Mouse (Mus musculus): ENCODE measurements around the gene Atxn7. TPM values are rescaled to one million over a fixed set of nuclear protein-coding genes. Genes with fewer than 3 reads are reported as not detected.
"Not testable (repeated sequence)": the region's sequence is repeated elsewhere in the genome, so short reads cannot be mapped to it uniquely, and the experiment has no call there.

Gene Atxn7
- total RNA-seq (2021), result 10 to 100 TPM; 16.0 to 17.3 TPM

GRCm38 (mm10) chr14:13961401-13962112, at the start of gene Atxn7, which contains the start of gene Thoc7:
TSS of gene Atxn7 (plus strand) at chr14:13961440.
TSS of gene Thoc7 (minus strand) at chr14:13961852.
- intact Hi-C loops (cut with DNase I), result loop anchor here (2.0 to 5.0 kb wide), 2 partner anchors 51 to 136 kb away; no protein-coding TSS in a partner anchor
- peak; percentile 60 to 66 for DNase-seq

- DNase-seq, result no peak
- intact Hi-C loops (cut with DNase I), result loop anchor here (5.0 kb wide), 1 partner anchor 1337 kb away; no protein-coding TSS in a partner anchor
Measured at GRCm38 (mm10) chr14:13914387-13915082, 46.7 kb upstream of the Atxn7 start, which contains the start of gene Gm281. TSS of gene Gm281 (minus strand) at chr14:13914478.

GRCm38 (mm10) chr14:13915207-13915606, 46.0 kb upstream of the Atxn7 start:
- intact Hi-C loops (cut with DNase I), result loop anchor here (5.0 kb wide), 1 partner anchor 1338 kb away; no protein-coding TSS in a partner anchor
- no peak for DNase-seq

- DNase-seq, result no peak
- intact Hi-C loops (cut with DNase I), result loop anchor here (2.0 to 5.0 kb wide), 2 partner anchors 560 to 1340 kb away; no protein-coding TSS in a partner anchor
Measured at GRCm38 (mm10) chr14:13917208-13917607, 44.0 kb upstream of the Atxn7 start.

DNA sequence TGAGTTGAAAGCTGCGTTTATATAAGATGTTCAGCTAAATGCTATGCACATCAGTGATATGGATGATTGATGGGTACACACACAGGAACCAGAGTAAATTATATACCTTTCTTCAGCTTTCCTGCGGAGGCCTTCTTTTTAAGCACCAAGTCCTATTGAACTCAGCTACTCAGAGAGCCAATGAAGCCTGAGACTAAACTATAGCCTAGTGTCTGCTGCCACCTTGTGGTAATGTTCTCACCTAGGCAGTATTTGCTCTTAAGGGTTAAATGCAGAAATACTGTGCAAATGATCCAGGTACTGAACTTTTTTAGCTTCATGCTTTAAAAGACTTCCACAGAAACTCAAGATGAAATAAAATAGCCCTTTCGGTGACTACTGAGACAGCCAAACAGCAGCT, 43.6 kb upstream of the Atxn7 start:
- peak; percentile 62 to 77 for DNase-seq
- intact Hi-C loops (cut with DNase I), result loop anchor here (2.0 to 5.0 kb wide), 2 partner anchors 561 to 1340 kb away; no protein-coding TSS in a partner anchor

- intact Hi-C loops (cut with DNase I), result no loop called here
- no peak for DNase-seq
Measured at GRCm38 (mm10) chr14:13933290-13934051, 27.8 kb upstream of the Atxn7 start.

- no peak for DNase-seq
- intact Hi-C loops (cut with DNase I), result no loop called here
Measured at GRCm38 (mm10) chr14:13934052-13934371, 27.2 kb upstream of the Atxn7 start.

GRCm38 (mm10) chr14:13944686-13945085, 16.6 kb upstream of the Atxn7 start:
- DNase-seq, result no peak
- intact Hi-C loops (cut with DNase I), result no loop called here

DNA sequence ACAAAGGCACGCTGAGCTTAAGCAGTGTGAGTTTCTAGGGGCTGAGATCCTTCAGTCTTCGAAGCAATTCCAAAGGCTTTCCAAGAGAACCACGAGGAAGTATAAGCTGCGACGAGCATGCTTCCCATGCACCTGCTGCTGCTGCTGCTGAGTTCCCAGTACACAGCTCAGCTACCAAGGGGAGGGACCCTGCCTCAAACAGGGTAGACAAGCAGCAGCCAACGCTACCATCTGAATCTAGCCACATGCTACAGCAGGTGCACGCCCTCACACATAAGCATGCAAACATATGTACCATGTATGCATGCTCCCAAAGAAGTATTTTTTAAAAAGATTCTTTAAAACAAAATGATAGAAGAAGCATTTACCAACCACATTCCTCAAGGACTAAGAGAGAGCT, 12.9 kb upstream of the Atxn7 start:
- intact Hi-C loops (cut with DNase I), result no loop called here
- no peak for DNase-seq

DNA sequence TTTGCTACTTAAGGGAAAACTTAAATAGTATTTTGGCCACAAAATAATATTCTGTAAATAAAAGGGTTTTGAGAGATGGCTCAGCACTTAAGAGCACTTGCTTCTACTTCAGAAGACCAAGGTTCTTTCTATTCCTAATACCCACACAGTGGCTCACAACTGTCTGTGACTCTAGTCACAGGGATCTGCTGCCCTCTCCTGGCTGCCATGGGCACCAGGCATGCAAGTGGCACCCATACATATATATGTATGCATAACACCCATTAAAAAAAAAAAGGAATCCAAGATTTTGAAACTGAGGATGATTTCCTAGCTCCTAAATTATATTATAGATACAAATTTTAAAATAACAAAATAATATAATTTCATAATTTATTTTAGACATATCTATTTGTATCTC, 10.8 kb upstream of the Atxn7 start:
- DNase-seq, result peak; percentile 21 to 26
- intact Hi-C loops (cut with DNase I), result no loop called here

- DNase-seq; intact Hi-C loops (cut with DNase I): not testable (repeated sequence)
Measured at GRCm38 (mm10) chr14:13952151-13952550, 9.1 kb upstream of the Atxn7 start.

DNA sequence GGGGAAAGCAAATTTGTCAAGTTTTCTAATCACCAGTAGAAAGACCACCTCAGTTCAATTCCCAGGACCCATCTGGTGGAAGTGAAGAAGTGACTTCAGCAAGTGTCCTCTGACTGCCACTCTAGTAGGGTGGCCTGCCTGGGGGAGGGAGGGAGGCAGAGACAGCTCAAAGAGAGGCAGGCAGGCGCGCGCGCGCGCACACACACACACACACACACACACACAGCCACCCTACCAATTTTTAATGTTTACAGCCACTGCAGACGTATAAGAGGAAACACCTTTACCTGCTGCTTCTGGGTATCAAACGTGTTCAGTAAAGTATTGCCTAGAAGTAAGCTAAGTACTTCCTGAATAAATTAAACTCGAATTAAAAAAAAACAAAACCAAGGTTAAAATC, 1.2 kb upstream of the Atxn7 start:
- intact Hi-C loops (cut with DNase I), result loop anchor here (2.0 to 5.0 kb wide), 2 partner anchors 53 to 137 kb away; no protein-coding TSS in a partner anchor

GRCm38 (mm10) chr14:13960482-13961325, 536 bp upstream of the Atxn7 start:
- DNase-seq, result peak; percentile 74 to 76
- intact Hi-C loops (cut with DNase I), result loop anchor here (2.0 to 5.0 kb wide), 2 partner anchors 52 to 137 kb away; no protein-coding TSS in a partner anchor

More for the DNA sequence above, 1.2 kb upstream of the Atxn7 start:
- DNase-seq, result peak; percentile 29 to 38

GRCm38 (mm10) chr14:13962476-13962875, 1.2 kb downstream of the Atxn7 start:
- intact Hi-C loops (cut with DNase I), result loop anchor here (5.0 kb wide), 1 partner anchor 135 kb away; no protein-coding TSS in a partner anchor

GRCm38 (mm10) chr14:13963527-13963926, 2.3 kb downstream of the Atxn7 start:
- intact Hi-C loops (cut with DNase I), result loop anchor here (5.0 kb wide), 1 partner anchor 134 kb away; no protein-coding TSS in a partner anchor
- DNase-seq, result no peak

More at GRCm38 (mm10) chr14:13962476-13962875, 1.2 kb downstream of the Atxn7 start:
- no peak for DNase-seq

DNA sequence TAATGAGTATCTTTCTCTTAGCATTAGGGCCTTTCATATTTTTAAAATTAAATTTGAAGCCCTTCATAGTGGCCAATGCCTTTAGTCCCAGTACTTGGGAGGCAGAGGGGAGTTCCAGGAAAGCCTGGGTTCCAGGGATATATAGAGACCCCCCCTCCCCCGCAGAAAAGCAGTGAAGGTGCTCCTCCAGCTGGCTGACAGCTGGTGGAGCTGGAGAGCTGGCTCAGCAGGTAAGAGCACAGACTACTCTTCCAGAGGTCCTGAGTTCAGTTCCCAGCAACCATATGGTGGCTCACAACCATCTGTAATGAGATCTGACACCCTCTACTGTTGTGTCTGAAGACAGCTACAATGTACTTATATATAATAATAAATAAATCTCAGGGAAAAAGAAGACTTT, 6.4 kb downstream of the Atxn7 start:
- intact Hi-C loops (cut with DNase I), result no loop called here

DNA sequence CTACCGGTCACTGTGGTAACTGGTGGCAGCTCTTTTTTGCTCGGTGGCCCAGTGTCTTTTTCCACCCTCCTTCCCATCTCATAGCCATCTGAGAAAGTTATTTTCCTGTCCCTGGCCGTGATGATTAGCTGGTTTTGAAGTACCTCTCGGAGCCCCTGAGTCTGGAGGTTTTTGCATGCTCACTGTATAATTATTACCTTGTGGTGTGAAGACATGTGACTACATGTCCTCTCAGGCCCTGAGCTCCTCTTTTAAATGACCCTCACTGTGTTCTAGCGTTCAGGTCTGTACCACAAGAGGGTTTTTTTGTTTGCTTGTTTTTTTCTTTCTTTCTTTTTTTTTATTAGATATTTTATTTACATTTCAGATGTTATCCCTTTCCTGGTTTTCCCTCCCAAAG, 7.2 kb downstream of the Atxn7 start:
- intact Hi-C loops (cut with DNase I), result no loop called here
- DNase-seq, result no peak

More for the DNA sequence above, 6.4 kb downstream of the Atxn7 start:
- no peak for DNase-seq

DNA sequence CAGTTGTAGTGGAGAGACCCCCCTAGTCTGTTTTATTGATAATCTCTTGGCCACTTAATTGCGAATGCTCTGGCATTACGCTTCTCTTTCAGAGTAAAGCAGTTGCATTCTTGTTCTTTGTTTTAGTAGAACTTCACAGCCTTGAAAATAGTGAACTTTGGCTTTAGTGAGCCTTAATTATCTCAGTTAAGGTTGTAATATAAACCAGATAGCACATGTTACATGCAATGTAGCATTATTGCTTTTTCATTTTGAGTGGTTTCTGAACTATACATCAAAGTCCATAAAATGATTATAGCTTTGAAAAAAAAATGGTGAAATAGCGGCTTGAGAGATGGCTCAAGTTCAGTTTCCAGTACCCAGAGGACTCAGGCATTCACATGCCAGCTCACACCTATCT, 9.3 kb downstream of the Atxn7 start:
- intact Hi-C loops (cut with DNase I), result no loop called here
- no peak for DNase-seq

DNA sequence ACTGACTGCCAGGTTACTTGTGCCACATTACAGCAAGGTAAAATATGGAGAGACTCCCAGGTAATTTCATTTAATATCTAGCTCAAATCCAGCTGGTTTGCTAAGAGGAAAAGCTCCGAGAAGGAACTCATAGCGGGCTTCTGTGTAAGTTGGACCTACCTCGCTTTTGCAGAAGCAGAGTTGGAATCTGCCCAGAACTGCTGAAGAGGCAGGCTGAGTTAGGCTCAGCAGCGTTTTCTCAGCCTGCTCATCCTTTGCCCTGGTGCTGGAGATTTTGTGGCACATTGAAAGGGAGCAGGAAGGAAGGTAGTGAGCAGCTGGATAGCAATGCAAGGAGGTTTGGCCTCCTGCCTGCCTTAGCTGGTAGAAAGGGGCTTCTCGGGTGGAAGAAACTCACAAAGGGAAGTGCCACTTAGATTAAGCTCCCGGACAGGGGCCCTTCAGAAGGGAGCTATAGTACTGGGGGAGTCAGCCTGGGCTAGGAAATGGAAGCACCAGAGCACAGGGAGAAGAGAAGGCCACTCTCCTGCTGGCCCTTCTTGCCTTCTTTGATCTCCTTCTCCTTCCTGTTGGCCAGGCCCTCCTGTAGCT, 10.5 kb downstream of the Atxn7 start:
- intact Hi-C loops (cut with DNase I), result no loop called here
- no peak for DNase-seq

All from heart, postnatal 10 days (tissue).